Mouse (Mus musculus) urinary bladder, postnatal 14 days (tissue): ENCODE results near the gene Slc17a8.
"Not testable (repeated sequence)": the region's sequence is repeated elsewhere in the genome, so short reads cannot be mapped to it uniquely, and the experiment has no call there.

ENCODE experiments used
- DNase-seq: peaks from one replicate; pipeline ENCODE4 v3.0.0; 2021; ENCODE audit warnings: low spot score

Slc17a8 gene

GRCm38 (mm10) chr10:89589877-89590276 is 31.2 kb downstream of the Slc17a8 start:
- no peak for DNase-seq

DNA sequence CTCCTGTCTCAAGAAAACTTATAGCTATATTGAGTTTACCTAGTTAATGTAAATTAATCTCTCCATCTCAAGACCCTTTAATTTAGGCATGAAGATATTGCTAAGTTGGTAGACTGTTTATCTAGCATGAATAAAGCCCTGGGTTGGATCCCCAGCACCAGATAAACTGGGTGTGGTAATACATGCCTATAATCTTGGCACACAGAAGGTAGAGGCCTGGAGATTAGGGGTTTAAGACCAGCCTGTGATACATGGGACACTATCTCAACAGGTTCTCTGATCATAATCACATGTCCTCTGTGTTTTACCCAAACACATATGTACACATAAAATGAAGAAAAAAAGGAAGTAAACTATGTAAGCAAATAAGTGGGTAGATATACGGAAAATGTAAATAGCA is 32.3 kb downstream of the Slc17a8 start:
- no peak for DNase-seq

DNA sequence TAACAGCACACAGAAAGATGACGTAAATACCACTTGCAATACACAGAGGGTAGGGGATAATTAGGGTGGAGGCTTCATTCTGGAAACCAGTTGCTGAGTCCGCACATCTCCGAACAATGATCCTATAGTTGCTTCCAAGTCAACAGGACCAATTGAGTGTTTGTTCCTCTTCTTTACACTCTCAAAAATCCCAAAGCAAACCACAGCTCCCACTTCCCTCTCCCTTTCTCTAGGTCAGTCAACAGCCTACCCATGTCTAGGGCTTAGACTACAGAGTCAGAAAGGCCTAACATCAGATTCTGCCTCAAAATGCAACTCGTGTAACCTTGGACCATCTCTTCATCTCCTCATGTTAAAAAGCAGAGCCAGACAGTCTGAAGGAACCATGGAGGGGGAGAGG is 36.3 kb downstream of the Slc17a8 start:
- no peak for DNase-seq

- DNase-seq, result no peak
These were observed 42.3 kb downstream of the Slc17a8 start for GRCm38 (mm10) chr10:89578801-89579200.

- no peak for DNase-seq
These were observed 43.4 kb downstream of the Slc17a8 start for GRCm38 (mm10) chr10:89577666-89578065.

DNA sequence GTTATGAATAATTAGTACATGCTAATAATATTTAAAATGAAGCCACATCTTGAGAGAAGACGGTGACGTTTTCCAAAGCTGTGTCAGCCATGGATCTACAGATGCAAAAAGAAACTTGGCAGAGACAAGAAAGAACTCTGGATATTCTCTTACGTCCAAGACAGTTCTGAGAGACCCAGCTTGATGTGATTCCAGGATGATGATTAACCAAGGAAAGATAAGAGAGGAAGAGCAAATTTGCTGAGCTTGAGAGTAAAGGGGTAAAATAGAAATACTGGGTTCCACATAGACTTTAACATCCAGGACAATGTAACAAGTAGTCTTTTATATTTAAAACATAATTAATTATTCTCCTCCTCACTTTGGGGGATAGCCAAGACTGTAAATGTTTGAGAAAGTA is 47.6 kb downstream of the Slc17a8 start:
- DNase-seq, result no peak

- DNase-seq, result no peak
These were observed 48.1 kb downstream of the Slc17a8 start for GRCm38 (mm10) chr10:89572946-89573345.

DNA sequence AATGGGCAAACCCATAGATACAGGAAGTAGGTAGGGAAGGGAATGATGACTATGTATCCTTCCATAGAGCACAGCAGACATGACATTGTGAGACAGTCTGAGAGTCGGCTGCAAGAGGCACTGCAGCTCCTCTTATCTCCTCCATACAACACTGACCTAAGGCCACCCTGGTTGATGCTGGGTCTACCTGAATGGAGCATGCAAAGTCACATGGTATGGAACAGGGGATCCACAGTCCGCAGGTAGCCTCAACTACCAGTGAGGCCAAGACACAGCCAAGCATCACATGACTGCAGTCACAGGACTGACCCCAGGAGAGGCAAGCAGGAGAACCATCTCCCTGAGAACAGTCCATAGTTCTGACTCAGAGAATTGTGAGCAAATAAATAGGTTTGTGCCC is 53.7 kb downstream of the Slc17a8 start:
- no peak for DNase-seq

DNA sequence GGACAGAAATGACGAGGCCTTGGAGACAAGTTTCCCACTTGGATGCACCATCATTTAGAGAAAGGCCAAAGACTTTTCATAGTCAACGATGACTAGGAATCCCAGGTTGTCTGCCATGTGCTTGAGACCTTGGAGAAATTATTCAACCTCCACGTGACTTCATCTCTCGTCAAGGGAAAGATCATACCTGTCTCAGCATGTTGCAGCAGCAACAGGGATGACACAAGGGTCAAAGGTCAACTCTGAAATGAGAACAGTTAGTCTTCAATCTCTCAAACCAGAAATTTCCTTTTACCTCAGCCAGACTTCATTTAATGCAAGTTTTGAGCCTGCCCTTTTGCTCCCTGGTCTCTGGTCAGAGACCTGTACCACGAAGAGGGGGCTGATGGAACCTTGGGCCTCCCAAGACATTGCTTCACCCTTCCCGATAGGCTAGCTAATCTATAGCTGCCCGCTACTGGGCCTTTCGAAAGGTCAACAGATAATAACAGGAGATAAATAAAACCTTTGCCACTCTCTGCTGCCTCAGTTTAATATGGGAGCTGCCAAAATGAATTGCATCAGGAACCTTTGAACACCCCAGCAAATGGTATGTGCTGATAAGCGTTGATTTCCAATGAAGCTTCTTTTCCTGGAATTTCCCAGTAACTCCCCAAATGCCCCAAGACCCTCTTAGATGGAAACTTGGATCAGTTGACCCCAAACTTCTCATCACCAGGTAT is 55.6 kb downstream of the Slc17a8 start:
- no peak for DNase-seq

- DNase-seq, result no peak
These were observed 58.9 kb downstream of the Slc17a8 start for GRCm38 (mm10) chr10:89562113-89562512.

DNA sequence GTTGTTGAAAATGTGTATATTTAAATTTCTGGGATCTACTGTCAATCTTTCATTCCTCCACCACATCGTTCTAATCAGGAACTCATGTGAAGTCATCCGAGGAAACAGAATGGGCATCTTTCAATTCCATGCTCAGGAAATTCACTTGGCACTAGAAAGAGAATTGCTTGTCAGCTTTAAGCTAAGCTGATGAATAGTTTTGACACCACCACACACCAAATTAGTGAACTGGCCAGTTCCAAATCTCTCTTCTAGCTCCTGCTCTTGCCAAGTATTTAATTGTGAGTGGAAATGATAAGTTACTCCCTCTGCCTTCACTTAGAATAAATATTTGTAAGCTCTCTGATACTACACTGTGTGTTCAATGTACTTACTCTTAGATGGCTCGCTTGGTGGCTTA is 61.7 kb downstream of the Slc17a8 start:
- no peak for DNase-seq

- not testable (repeated sequence) for DNase-seq
These were observed 66.2 kb downstream of the Slc17a8 start for GRCm38 (mm10) chr10:89554885-89555284.

DNA sequence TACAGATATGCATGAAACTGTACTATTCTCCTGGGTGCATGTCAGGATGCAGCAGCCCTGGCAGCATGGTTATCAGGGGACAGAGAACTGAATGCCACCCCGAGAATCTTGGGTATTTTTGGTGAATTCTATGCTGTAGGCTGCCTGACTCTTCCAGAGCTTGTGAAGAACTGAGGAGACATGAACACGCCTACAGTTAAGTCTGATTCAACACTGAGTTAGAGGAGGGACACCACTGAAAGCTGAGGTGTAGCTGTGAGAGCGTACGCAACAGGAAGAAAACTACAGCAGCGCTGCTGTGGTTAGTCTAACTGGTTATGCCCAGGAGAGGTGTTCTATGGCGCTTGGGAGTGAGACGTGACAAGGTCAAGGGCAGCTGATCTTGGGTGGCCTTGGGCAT is 67.2 kb downstream of the Slc17a8 start:
- DNase-seq, result not testable (repeated sequence)

GRCm38 (mm10) chr10:89553015-89553414 is 68.0 kb downstream of the Slc17a8 start:
- DNase-seq, result no peak

DNA sequence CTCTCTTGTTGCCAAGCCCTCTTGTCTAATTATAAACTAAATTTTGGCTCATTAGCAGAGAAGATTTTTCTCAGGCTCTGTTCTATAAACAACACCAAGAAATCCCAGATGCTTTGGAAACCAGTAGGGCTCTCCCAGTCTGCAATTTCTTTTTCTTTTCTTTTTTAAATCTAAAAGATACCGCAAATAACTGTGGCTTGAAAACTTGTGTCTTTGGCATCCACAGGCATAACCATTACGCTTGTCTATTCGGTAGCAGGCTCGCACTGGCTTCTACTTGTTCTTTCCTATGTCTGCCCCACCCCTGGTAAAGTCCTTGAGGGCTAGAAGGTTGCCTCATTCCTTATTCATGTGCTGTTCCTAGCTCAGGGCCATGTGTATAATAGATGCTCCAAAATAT is 69.4 kb downstream of the Slc17a8 start:
- no peak for DNase-seq

DNA sequence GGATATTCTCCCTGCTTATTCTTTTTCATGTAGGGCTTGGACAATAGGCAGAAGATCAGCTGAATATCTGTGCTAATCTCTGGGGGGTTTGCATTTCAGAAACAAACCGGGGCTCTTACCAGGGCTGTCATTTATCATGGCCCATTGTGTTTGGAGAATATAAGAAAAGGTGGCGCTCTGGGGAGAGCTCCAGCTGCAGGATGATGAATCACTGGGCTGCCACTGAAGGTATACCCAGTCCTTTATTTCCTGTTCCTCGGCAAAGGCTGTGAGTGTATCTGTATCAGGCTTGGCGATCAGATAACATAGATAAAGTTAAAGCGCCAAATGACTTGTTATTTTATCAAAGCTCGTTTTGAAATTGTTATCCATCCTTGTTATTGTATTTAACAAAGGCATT is 73.0 kb downstream of the Slc17a8 start:
- DNase-seq, result no peak

DNA sequence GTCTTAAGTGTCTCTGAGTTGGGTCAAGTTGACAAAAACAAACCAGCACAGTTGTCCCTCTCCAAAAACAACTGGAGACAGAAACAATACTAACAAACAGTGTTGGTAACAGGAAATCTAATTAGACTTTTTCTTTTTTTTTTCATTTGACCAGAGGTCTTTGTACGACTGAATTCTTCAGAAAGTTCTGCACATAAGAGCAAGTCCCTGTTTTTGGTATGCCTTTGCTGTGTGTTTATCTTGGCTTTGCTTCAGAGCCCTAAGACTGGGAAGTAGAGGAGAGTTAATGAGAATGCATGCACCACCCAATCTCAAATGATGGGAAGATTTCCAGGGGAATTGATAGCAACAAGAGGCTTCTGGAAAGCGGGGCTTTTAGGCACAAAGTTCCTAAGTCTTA is 74.1 kb downstream of the Slc17a8 start:
- DNase-seq, result no peak

DNA sequence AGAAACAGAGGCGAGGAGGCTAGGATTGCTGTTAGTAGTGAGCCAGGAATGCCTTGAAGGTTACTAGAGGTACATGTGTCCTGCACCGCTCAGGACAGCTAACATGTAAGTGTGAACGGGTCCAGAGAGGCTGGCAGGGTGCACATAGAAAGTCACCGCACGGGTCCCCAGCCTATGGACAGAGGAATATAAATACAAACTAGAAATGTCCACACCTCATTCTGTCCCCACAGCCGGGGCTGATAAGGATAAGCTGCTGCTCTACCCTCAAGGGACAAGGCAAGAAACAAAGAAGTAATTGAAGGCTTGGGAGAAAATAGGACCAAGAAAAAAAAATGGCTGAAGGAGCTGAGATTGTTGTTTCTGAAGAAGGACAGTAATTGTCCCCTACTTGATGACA is 77.2 kb downstream of the Slc17a8 start:
- DNase-seq, result no peak

DNA sequence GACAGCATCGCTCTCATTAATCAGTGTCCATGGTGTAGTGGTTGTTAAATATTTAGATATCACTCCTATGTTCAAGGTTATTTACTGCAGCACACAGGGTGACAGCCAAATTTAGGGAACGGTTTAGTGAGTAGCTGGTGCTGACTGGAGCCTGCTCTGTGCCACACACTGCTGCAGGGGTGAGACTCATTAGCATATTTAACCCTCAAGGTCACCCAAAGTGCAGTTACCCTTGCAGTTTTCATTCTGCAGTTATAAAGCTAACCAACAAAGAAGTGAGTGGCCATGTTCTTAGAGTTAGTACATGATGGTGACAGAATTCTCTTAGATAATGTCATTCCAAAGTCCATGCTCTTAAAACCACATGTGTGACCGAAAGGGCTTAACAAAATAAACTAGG is 78.7 kb downstream of the Slc17a8 start:
- DNase-seq, result no peak

DNA sequence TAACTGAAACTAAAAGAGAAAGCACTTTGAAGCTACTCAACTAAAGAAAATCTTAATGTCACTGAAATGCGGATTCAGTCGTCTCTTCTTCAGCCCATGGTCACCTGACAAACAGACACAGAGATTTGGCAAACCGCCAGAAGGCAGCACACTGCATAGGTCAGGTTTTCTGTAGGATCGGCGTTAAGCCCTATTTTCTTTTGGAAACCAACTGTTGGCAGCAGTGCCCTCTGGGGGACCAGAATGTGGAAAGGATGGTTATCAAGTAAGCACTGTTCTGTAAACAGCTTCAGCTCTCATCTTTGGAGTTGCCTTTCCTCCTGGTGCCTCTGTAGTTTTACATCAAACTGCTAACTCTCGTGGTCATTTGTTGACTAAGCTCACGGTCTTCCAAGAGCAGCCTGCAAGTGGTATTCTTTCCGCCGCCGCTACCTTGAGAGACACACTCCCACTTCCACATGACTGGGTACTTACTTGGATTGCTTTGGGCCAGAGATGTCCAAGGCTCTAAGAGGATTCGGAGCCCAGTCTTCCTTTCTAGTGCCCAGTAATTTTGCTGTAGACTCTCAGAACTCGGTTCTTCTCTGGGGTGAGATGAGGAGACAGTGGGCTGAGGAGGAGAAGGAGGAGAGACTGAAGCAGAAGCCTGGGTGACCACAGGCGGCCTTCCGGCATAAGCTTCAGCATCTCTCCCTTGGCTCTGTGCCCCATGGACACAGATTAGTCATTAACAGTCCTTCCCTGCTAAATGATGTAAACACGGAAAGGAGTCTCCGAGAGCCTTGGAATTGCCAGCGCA is 87.9 kb downstream of the Slc17a8 start, which contains the start of gene Nr1h4:
Nr1h4 (minus strand) TSS at position 657 of the 799 bp plus-strand sequence.
- peak; percentile 62 for DNase-seq

DNA sequence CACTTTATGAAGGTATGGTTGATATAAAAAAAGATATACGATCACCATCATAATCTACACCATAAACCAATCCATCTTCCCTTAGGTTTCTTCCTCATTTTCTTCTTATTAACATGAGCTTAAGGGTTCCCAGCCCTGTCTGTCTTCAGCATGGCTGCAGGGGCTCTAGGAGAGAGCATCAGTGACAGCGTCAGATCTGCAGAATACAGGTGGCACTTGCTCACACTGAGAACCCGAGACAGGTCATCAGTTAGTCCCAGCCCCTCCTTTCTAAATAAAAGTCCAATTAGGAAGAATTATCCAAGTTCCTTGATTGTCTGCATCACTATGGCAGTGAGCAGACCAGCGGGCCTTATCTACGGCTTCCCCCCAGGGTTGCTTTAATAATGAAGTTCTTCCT is 88.6 kb downstream of the Slc17a8 start:
- no peak for DNase-seq

DNA sequence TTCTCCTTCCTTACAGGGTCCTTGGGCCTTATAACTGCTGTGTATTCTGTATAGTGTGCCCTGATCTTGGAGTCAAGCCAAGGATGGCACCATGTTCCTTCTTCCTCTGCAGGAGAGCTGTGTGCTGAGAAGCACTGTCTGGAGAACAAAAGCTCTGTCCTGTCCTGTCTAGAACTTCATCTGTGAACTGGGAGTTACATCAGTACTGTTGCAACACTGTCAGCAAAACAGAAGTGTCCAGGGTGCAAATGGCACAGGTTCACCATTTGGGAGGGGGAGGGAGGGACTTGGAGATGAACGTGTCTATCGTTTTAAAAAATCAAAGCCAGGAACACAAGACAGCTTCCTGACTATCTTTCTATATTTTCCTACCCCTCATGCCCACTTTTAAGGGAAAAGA is 89.1 kb downstream of the Slc17a8 start:
- no peak for DNase-seq

- DNase-seq, result no peak
These were observed 89.8 kb downstream of the Slc17a8 start for GRCm38 (mm10) chr10:89531194-89531634.
